Mouse (Mus musculus) forelimb bud, embryonic 11.5 days (tissue): ENCODE data around the gene Cxcl15.
A peak's percentile ranks its signal among the peaks of the same experiment; 100 is the strongest.

Experiments
- DNase-seq: peaks from one replicate; pipeline ENCODE4 v3.0.0-alpha.2; 2012; ENCODE audit warnings: low read depth, low spot score

Cxcl15 gene

DNA sequence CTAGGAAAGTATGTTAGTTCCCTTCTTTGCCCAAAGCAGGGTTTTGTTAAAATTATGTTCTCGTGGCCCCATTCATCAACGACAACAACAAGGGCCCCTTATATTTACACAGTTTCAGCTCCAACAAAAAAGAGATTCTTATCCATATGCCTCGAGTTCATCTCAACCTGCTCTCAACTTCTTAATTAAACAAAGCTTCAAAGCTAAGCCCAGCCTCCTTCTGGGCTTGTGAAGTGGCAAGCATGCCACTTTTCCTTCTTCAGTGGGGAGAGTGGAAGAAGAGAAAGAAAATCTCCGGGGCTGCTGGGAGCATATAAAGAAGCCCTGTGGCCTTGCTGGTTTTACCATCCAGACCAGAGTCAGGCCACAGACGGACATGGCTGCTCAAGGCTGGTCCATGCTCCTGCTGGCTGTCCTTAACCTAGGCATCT, at the start of gene Cxcl15:
Gene Cxcl15 (plus strand): TSS at position 340 of the 431 bp plus-strand sequence.
- DNase-seq: no peak

DNA sequence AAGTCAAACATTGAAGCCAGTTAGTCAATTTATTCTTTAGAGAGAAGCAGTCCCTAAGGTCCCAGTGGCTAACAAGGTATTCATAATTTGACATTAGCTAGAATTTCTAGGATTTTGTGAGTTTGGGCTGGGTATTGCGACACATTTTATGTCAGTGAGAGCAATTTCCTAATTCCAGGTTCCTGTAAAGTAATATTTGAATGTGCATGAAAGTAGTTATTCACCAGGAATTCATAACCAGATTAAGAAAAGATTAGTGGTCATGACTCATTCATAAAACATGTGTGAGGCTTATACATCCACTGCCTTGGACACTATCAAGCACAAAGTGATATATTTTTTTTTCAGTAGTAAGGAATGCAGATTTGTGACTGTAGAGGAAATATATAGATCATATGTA, 40.4 kb upstream of the Cxcl15 start:
- no peak for DNase-seq

DNA sequence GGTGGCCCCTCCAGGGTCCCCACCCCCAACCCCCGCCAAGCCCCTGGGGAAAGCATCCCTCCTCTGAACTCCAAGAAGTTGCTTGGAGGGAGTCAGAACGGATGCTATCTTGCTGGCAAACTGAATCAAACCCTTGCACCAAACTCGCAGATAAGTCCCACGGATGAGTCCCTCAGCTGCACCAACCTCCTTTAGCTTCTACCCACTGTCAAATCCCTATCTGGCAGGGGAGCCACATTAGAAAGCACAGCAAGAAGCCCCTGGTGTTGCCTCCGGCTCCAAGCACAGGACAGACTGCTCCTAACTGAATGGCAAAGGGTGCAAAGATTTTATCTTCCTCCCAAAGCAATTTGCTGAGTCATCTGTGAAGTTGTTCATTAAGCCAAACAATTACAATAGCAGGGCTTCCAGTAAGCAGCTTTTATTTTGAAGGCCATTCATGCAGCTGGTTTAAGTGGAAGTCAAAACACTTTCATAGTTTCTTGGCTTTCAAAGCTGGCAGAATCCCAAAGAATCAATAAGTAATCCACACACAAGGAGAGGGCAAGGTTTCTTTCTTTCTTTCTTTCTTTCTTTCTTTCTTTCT, 36.2 kb upstream of the Cxcl15 start:
- no peak for DNase-seq

DNA sequence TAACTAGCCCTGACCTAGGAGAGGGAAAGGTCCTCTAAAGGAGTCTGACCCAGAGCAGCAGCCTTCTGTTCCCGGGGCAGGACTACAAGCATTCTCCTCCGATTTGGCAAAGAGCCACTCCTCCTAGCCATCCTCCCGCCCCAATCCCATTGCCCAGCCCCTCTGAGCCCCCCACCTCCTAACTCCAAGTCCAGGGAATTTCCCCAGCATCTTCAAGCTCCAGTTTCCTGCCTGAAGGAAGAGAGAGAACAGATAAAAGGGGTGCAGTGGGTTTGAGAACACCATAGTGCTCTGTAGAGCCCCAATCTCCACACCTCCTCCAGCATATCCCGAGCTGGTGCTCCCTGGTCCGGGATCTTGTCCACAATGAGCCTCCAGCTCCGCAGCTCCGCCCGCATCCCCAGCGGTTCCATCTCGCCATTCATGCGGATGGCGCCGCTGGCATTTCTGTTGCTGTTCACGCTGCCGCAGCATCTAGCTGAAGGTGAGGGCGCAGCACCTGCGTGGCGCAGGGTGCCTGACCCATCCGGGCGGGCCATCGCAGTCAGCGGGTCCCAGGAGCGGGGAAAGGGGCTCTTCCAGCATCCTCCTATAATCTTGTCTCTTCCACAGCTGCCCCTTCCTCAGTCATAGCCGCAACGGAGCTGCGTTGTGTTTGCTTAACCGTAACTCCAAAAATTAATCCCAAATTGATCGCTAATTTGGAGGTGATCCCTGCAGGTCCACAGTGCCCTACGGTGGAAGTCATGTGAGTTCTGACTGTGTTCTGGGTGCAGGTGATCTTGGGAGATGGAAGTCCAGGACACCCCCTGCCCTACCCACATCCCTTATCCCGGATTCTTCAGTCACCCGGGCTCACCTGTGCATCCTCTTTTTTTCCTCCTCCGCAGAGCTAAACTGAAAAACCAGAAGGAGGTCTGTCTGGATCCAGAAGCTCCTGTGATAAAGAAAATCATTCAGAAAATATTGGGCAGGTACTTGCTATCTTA, 35.0 kb upstream of the Cxcl15 start, which contains the start of gene Cxcl5:
Gene Cxcl5 (plus strand): TSS at position 284 of the 989 bp plus-strand sequence.
- peak; percentile 67 for DNase-seq

DNA sequence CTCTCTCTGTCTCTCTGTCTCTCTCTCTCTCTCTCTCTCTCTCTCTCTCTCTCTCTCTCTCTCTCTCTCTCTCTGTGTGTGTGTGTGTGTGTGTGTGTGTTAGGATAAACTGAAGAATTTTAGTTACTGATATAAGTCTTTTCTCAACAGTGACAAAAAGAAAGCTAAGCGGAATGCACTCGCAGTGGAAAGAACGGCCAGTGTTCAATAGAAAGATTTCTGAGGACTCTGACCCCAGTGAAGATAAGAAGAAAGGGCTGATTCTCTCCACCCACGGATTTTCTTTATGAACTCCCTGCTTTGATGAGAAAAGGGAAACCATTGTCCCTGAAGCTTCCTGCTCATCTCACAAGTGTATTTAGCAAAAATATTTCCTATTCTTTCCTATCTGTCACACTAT, 34.0 kb upstream of the Cxcl15 start:
- no peak for DNase-seq

DNA sequence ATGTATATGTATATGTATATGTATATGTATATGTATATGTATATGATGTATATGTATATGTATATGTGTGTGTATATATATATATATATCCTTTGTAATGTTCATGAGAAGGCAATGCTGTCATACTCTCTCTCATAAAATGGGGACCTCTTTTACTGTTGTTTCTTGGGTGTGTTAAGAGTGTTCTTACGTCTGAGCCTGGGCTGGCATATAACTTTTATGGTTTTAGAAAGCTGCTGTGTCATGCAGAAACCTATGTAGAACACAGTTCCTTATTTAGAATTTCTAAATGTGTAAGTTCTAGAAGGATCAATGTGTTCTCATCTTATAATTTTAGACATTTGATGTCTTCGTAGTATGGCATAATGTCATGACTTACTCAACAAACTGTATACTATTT, 33.5 kb upstream of the Cxcl15 start:
- DNase-seq: no peak

DNA sequence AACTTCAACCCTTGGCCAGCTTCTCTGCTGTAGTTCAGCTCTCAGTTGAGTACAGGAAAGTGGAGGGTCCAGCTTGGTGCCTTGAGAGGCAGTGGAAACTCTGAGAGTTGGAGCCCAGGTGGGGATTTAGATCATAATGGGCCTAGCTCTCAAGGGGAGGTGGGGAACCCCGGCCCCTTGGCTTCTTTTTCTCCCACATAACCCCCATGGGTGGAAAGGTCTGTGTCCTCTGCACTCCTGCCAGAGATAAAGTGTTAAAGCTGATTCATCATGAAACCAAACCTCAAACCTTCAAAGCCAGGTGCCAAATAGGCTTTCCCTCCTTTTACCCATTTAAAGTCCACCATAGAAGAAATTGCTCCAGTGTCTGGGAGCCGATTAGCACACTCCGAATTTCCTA, 32.5 kb upstream of the Cxcl15 start:
- no peak for DNase-seq

DNA sequence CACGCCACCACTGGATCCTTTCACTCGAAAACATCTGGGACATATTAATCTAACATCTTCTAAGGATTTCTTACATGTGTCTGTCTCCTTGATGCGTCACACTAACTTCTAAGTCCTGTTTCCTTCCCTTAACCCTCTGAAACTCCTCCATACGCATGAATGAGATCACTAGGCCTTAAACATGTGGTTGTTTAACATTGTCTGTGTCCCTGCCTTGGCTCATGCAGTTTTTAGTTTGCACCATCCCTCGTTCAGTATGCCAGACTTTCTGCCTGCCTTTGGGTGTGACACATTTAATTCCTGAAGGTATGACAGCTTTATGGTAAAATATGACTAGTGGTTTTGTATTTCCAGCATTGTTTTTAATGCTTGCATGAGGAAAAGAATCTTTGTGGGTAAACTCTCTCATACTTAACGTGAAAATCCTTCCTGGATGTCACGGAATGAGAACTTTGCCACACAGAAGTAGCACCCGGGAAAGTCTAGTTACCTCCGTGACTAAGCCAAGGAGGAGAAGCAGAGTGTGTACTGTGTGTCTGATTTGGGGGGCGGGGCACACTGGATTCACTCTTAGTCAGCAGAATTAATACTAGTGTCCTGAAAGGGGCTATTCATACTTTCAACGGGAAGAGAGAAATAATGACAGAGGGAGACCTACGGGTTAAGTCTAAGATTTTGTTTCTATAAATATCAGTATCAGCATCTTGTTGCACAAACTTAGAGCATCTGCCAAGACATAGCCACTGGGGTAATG, 30.2 kb upstream of the Cxcl15 start:
- DNase-seq: no peak

DNA sequence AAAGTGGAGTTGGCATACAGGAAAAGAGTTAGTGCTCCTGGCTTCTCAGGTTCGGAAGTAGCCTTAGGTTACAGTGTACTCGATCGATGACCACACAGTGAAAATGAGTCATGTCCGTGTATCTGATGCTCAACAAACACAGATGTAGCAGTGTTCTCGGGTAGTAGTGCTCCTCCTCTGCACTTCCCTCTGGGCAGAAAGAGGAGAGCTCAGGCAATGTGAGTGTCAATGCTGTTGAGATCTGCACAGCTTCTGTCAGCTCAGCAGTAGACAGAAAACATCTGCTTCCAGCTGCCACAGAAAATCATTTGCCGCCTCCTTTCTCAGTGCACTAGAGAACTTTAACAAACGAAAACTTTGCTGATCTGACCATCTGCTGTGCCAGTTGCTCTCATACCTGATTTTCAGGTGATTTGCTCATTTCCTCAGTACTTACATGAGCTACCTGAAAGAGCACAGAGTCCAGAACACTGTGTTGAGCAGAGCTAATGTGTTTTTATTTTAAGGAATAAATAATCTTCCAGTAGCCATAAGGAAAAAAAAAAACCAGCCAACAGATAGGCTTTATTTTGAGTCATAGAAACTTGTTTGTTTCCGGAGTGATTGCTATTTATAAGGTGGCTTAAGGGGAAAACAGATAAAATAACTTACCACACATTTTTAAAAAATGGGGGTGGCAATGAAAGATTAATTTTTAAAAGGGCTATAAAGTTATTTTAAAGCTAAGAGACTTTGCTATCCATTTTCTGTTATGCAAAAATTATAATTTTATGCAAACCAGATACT, 28.3 kb upstream of the Cxcl15 start:
- DNase-seq: no peak

DNA sequence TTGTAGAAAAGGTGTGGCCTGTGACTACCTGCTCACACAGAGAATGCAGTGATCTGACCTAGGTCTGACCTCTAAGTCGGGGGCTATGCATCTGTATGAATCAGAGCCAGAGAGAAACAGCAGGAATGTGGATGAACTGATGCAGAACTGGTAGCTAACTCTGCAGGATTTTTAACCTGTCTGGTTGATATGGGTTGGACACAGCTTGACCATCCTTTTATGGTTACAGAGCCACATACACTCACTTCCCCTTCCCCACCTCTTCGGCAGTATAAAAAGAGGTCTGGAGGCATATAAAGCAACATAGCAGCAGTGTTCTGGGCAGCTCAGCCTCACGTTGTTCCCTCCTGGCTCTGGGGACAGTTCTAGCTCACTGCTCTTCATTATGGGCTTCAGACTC, 26.1 kb upstream of the Cxcl15 start, which contains the start of gene Ppbp:
Gene Ppbp (plus strand): TSS at position 301 of the 400 bp plus-strand sequence.
- DNase-seq: no peak

DNA sequence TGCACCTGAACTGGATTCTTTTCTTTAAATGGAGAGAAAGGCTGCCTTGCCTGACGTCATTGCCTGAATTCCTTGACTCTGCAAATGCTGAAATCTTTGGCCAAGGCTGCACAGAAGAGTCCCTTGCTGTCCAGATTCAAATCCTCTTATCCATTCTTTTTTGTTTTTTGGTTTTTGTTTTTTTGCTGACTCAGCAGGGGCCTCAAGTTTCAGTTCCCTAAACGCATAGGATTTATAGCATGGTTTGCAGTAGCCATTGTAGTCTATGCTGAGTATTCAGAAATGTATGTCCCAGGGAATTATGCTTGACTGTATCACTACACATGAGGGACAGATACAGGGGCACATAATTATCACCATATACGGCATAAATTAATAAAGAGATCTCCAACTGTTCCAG, 23.0 kb upstream of the Cxcl15 start:
- no peak for DNase-seq

DNA sequence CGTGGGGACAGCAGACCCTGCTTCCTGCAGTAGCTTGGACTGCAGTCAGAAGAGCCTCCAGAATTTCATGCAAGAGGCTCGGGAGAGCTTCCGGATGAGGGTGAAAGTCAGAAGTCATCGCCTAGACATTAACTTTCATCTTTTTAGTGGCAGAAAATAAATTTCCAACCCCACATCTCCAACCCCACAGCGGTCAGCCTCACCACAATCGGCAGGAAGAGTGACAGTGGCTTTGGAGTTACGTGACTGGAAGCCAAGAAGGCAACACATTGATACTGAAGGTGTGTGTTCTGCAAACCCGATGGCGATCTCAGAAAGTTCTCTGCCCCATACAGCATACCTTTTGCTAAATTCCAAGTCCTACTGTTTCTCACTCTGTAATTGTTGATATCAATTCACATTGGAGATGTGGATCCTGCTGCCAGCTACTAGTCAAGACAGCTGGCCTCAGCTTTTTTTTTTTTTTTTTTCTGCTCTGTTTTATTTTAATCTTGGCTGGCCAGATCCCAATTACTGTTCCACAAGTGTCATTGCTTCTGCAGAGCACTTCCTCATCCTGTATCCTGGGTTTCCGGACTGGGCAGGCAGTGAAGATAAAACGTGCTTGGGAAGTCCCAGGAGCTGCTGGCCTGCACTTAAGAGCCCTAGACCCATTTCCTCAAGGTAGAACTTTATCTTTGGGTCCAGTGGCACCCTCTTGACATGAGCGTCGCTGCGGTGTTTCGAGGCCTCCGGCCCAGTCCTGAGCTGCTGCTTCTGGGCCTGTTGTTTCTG, 22.3 kb upstream of the Cxcl15 start, which contains the start of gene Pf4:
Gene Pf4 (plus strand): TSS at position 556 of the 774 bp plus-strand sequence.
- DNase-seq: no peak

DNA sequence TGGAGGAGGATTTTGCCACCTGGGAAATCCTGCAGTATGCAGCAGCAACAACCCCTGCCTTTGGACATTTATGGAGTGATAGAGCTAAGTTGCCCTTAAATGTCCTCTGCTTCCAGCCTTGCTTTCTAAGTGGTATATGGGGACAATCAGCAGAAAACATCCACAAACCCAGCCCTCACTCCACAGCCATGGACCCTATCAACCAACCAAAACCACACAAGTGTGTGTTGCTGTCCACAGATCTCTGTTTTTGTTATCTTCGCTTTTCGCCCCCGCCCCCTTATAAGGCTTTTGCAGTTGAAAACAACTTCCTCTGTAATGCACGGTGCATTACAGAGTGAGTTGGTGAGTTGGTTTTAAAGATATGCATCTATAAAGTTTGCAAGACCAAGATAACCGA, 18.8 kb upstream of the Cxcl15 start:
- no peak for DNase-seq

DNA sequence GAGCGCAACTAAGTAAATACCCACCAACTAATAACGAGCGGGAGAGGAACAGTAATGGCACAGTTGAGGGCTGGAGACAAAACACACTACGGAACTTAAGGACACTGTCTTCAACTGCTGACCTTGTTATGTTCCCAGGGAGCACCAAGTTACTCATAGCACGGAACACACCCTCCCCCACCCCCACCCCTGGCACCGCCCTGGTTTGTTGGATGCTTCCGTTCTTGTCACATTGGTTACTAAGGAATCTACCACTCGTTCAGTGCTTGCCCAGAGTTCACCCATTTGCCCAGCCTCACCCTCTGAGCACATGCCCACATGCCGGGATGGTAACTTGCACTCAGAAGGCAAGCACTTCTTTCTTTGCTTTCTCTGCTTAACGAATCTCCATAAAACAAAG, 16.7 kb upstream of the Cxcl15 start:
- no peak for DNase-seq

DNA sequence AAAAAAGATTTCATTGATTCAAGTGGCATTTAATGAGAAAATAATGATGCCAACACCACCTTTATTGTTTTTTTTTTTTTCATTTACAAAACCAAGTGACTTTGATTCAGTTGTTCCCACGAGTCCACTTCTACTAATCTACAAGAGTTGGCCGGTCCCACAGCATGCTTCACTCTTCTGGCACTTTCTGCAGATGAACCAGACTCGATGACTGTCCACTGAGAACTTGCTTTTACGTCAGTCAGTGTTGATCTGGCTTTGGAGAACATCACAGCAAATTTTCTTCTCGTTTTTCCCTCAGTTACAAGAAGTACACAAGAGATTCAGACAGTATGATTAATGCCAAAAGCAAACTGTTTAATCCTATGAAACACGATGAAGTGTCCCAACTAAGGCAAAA, 15.5 kb upstream of the Cxcl15 start:
- DNase-seq: no peak

DNA sequence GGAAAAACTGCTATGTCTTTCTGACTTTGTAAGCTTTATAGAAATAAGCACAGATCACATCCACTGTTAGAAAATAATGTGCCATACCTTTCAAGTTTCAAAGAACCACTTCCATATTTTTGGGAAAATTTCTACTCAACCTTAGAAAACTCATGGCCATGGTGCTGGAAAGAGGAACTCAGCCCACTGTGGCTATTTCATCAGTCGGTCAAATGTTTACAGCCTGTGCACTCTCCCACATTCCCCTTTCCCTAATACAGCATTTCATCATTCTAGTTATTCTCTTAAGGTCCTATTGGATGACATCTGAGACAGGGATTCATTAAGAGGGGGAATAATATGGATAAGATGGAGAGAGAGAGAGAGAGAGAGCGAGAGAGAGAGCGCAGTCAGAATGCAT, 10.6 kb upstream of the Cxcl15 start:
- DNase-seq: no peak

DNA sequence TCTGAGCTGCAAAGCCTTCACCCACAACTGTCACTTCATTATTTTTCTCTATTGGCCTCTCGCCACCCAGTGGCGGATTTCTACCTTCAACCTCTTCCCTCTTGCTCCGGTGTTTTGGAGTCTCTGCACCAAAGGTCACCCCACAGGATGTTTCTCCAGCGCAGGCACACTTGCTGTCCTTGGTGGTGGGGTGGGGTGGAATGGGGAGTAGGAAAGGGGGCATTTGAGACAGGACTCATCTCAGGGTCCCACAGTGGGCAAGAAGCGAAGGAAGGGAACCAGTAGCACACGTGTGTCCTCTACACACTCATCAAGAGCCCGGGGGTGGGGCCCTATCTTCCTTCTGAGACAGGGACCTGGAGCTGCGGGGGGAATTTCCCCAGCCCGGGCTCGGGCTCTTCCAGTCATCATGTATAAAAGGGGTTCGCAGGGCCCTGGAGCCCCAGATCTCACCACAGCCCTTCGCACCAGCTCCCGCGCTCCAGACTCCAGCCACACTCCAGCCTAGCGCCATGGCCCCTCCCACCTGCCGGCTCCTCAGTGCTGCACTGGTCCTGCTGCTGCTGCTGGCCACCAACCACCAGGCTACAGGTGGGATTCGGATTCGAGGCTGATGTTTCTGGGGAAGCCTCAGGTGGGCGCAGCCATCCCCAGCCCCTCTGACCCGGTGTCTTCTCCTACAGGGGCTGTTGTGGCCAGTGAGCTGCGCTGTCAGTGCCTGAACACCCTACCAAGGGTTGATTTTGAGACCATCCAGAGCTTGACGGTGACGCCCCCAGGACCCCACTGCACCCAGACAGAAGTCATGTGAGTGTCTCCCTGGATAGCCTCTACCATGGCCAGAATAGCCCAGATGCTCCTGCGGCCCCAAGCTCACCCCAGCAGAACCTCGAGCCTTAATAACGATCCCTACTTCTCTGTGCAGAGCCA, 8.4 kb upstream of the Cxcl15 start, which contains the start of gene Cxcl3:
Gene Cxcl3 (plus strand): TSS at position 445 of the 930 bp plus-strand sequence.
- DNase-seq: peak; percentile 48

DNA sequence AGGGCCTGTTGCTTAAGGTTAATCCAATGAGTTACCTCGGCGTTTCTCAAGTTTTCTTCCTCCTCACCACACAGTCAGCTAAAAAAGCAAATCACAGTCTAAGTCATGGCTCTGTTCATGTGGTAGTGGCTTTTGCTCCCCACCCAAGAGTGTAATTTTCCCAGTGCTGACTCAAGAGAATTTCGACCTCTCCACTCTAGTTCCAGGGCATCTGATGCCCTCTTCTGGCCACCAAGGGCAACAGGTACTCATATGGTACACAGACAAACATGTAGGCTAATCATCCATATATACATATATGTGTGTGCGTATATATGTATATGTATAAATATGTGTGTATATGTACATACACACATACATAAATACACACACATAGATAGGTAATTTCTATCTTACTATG, 6.2 kb upstream of the Cxcl15 start:
- DNase-seq: peak; percentile 29
